Mouse (Mus musculus) testis, adult 2 months (tissue): ENCODE measurements around the gene Cpne5.

Experiments
- CTCF ChIP-seq: fragments of 200-500 bp; IDR thresholded peaks from 2 replicates; pipeline ENCODE4 v1.5.1; 2012; ENCODE audit warnings: low read depth, mild to moderate bottlenecking, inconsistent platforms, low read length, moderate library complexity; ENCODE audit not compliant: control insufficient read depth, insufficient read depth, insufficient replicate concordance
- POLR2A ChIP-seq: fragments of 200-500 bp; IDR thresholded peaks from 2 replicates; pipeline ENCODE4 v1.6.1; 2012; ENCODE audit warnings: low read depth, mild to moderate bottlenecking, inconsistent platforms, low read length, moderate library complexity; ENCODE audit not compliant: control insufficient read depth

DNA sequence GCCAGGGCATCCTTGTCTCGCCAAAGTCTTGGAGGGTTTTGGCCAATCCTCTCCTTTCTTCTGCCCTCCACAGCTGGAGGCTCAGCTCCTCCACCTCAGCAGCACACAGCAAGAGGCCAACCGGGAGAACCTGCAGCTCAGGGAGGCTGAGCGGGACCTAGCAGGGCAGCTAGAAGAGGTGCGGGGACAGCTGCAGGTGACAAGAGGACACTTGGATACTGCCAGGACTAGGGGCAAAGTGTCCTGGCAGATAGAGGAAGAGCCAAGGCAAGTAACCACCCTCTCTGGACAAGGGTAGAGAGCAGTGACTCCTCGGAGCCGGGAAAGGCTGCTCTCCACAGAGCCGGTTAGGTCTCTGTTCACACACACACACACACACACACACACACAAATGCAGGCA is 100.1 kb downstream of the Cpne5 start:
- no peak for TF ChIP-seq CTCF
- TF ChIP-seq POLR2A: no peak
